Mouse (Mus musculus) embryonic facial prominence, embryonic 10.5 days (tissue): Measurements from ENCODE around the gene Ppm1m. TPM values are rescaled to one million over a fixed set of nuclear protein-coding genes. Genes with fewer than 3 reads are reported as not detected.
A peak's percentile ranks its signal among the peaks of the same experiment; 100 is the strongest.

Experiments
- DNase-seq: peaks from one replicate; pipeline ENCODE4 v3.0.0-alpha.2; 2017; ENCODE audit warnings: low spot score
- H3K27ac ChIP-seq: fragments of 300-500 bp; sonication (generic); replicated peaks from 2 replicates; pipeline ENCODE4 v1.5.1; 2016; ENCODE audit warnings: mild to moderate bottlenecking
- H3K27me3 ChIP-seq: fragments of 300-500 bp; sonication (generic); replicated peaks from 2 replicates; pipeline ENCODE4 v1.6.1; 2016; ENCODE audit warnings: low read depth, mild to moderate bottlenecking; ENCODE audit not compliant: poor library complexity, severe bottlenecking
- H3K36me3 ChIP-seq: fragments of 300-500 bp; sonication (generic); replicated peaks from 2 replicates; pipeline ENCODE4 v1.6.1; 2016; ENCODE audit warnings: mild to moderate bottlenecking, moderate library complexity
- H3K4me1 ChIP-seq: fragments of 300-500 bp; sonication (generic); 2 replicates; pipeline ENCODE4 v1.6.1; 2016
- H3K4me3 ChIP-seq: fragments of 300-500 bp; sonication (generic); 2 replicates; pipeline ENCODE4 v1.5.1; 2016; ENCODE audit warnings: mild to moderate bottlenecking, moderate library complexity
- H3K9me3 ChIP-seq: fragments of 300-500 bp; sonication (generic); 2 replicates; pipeline ENCODE4 v1.6.1; 2016; ENCODE audit warnings: mild to moderate bottlenecking
- WGBS: fragments of 180-500 bp; shearing (Covaris S2); methylation state at CpG from one replicate; pipeline ENCODE4 v1.1.7; 2016; 5-methylcytosine and 5-hydroxymethylcytosine counted together
- polyA plus RNA-seq: library from polyadenylated mRNA; unstranded; fragments of >200 nt; fragmentation: Nextera tagmentation; extraction: Ambion mirVana; gene quantifications from 2 replicates; pipeline ENCODE4 v1.2.1, GENCODE M21; 2016

Gene Ppm1m
- polyA plus RNA-seq, 1 experiment from 2014 or later: 54.1 TPM

DNA sequence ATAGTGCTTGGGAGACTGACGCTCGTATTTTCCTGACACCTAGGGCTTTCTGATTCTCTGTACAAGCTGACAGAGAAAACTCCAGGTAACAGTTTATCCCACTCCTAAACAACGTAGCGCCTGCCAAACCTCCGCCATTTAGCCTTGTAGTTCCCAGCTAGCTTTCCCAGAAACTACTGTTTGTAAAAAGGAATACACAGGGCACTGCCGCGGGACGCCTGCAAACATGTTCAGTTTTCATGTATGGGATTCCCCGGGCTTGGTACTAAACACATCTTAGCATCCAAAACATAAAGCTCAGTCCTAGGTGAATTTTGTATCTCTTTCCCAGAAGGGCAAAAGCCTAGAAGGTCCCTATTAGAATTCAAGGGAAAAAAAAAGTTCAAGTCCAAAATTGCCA, 40.3 kb downstream of the Ppm1m start:
- 83% methylated on average over 9 of the region's 9 CpGs for WGBS
- DNase-seq: no peak
- Histone ChIP-seq H3K27me3 (no peaks in the 10 kb centered on the region; the same call in 1 of the 2 replicates), H3K9me3 (no peaks in the 10 kb centered on the region), H3K36me3 (no peaks in the 10 kb centered on the region), H3K4me3 (peak overlapping the region; percentile 72), H3K4me1 (peaks cover 16% of the 10 kb centered on the region), H3K27ac (no peak overlapping the region)

DNA sequence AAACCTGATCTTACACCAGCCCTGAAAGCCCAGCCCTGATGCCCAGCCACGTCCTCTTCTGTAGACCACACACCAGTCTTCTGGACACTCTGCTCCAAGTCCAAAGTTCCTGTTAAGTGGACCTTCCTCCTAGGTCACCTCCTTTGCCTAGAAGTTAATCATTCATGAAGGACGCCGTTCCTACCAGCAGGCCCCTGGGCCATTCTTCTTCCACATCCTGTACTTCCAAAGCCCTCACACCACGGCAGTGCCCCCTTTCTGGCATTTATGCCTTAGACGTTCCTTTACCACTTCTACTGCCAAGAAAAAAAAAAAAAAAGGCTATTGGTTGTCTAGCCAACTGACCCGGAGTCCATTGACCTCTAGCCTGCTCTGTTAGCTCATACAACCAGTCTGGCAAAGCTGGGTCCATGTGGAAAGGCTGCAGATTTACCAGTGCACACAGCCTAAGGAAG, 41.5 kb downstream of the Ppm1m start, which contains the start of gene Glyctk:
Gene Glyctk (minus strand): TSS at position 102 of the 455 bp plus-strand sequence.
- H3K4me1 ChIP-seq: peaks cover 16% of the 10 kb centered on the region
- H3K27ac ChIP-seq: no peak within 1 kb of the TSS
- WGBS: 89% methylated on average over 6 of the region's 6 CpGs
- DNase-seq: no peak
- no peaks in the 10 kb centered on the region; the same call in 1 of the 2 replicates for H3K27me3 ChIP-seq
- no peaks in the 10 kb centered on the region; the same call in 1 of the 2 replicates for H3K36me3 ChIP-seq
- H3K4me3 ChIP-seq: no peak within 1 kb of the TSS
- no peaks in the 10 kb centered on the region for H3K9me3 ChIP-seq

DNA sequence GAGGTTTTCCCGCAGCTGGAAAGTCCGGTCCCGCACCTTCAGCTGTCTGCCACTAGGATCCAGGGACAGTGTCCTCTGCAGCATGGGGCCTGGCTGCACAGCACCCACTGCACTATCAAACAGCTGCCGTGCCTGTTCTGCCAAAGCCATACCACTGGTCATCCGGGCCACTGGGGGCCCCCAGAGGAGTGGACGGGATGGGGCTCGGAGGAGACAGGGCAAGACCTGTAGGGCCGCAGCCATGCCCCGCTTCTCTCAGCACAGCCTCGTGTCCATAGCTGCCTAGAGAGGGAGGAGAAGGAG, 42.0 kb downstream of the Ppm1m start:
- Histone ChIP-seq H3K9me3 (no peaks in the 10 kb centered on the region), H3K4me3 (no peak overlapping the region), H3K27me3 (no peaks in the 10 kb centered on the region; the same call in 1 of the 2 replicates), H3K27ac (no peak overlapping the region), H3K36me3 (no peaks in the 10 kb centered on the region; the same call in 1 of the 2 replicates), H3K4me1 (peaks cover 16% of the 10 kb centered on the region)
- WGBS: 85% methylated on average over 10 of the region's 10 CpGs
- DNase-seq: no peak

- Histone ChIP-seq H3K27ac (no peak overlapping the region), H3K9me3 (no peaks in the 10 kb centered on the region), H3K4me3 (no peak overlapping the region), H3K36me3 (peaks cover 4% of the 10 kb centered on the region), H3K4me1 (peaks cover 16% of the 10 kb centered on the region), H3K27me3 (no peaks in the 10 kb centered on the region; the same call in 1 of the 2 replicates)
- 79% methylated on average over 21 of the region's 21 CpGs for WGBS
- DNase-seq: no peak
These were observed 42.5 kb downstream of the Ppm1m start for GRCm38 (mm10) chr9:106156921-106157622.

GRCm38 (mm10) chr9:106156419-106156818, 43.1 kb downstream of the Ppm1m start:
- DNase-seq: peak; percentile 72
- WGBS: 64% methylated on average over 5 of the region's 5 CpGs
- peaks cover 16% of the 10 kb centered on the region for H3K4me1 ChIP-seq
- H3K27me3 ChIP-seq: peaks cover under 1% of the 10 kb centered on the region; the same call in 1 of the 2 replicates
- no peak overlapping the region for H3K4me3 ChIP-seq
- H3K27ac ChIP-seq: peak overlapping the region; percentile 37
- H3K36me3 ChIP-seq: peaks cover 7% of the 10 kb centered on the region
- no peaks in the 10 kb centered on the region for H3K9me3 ChIP-seq

GRCm38 (mm10) chr9:106154106-106154505, 45.4 kb downstream of the Ppm1m start:
- WGBS: 88% methylated on average over 9 of the region's 9 CpGs
- H3K4me1 ChIP-seq: peaks cover 11% of the 10 kb centered on the region
- H3K27me3 ChIP-seq: peaks cover 23% of the 10 kb centered on the region
- no peak overlapping the region for H3K27ac ChIP-seq
- H3K4me3 ChIP-seq: no peak overlapping the region
- DNase-seq: no peak
- H3K36me3 ChIP-seq: peaks cover 7% of the 10 kb centered on the region
- H3K9me3 ChIP-seq: no peaks in the 10 kb centered on the region

- 12% methylated on average over 10 of the region's 10 CpGs for WGBS
These were observed 50.2 kb downstream of the Ppm1m start for GRCm38 (mm10) chr9:106149399-106149754.

GRCm38 (mm10) chr9:106148541-106149398, 50.8 kb downstream of the Ppm1m start:
- Histone ChIP-seq H3K27ac (peak overlapping the region; percentile 89), H3K27me3 (peaks cover 57% of the 10 kb centered on the region), H3K4me1 (peaks cover 25% of the 10 kb centered on the region), H3K4me3 (peak overlapping the region; percentile 63), H3K9me3 (no peaks in the 10 kb centered on the region), H3K36me3 (peaks cover 7% of the 10 kb centered on the region)
- 1% methylated on average over 36 of the region's 36 CpGs for WGBS
- peak; percentile 69 for DNase-seq

More at GRCm38 (mm10) chr9:106149399-106149754, 50.2 kb downstream of the Ppm1m start:
- H3K36me3 ChIP-seq: peaks cover 7% of the 10 kb centered on the region
- peaks cover 57% of the 10 kb centered on the region for H3K27me3 ChIP-seq
- peak overlapping the region; percentile 63 for H3K4me3 ChIP-seq
- peak; percentile 15 for DNase-seq
- H3K4me1 ChIP-seq: peaks cover 25% of the 10 kb centered on the region
- no peaks in the 10 kb centered on the region for H3K9me3 ChIP-seq
- peak overlapping the region; percentile 89 for H3K27ac ChIP-seq

DNA sequence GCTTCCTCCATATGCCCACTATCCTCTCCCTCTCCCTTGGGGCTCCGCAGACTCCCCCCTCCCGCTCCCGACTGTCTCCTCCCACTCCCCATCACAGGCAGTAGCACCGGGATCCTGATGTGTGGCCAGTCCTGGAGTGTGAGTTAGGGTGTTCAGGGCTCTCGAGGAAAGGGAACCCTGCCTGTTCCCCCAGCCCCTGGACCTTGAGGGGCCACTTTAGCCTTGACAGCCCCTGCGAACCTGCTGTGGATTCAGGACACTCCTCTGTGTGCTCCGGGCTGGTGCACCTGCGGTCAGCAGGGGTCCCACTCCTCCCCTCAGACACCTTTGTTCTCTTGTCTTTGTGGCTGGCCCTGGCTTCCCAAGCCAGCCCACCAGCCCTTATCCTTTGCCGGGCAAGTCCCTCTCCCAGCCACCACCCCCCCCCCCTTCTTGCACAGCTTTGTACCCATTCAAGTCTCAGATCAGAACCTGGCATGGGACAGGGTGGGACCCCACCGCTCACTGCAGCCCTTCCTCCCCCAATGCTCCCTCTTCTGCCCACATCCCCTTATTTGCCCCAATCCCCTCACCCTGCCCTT, 51.6 kb downstream of the Ppm1m start:
- peak overlapping the region; percentile 89 for H3K27ac ChIP-seq
- WGBS: 5% methylated on average over 10 of the region's 10 CpGs
- DNase-seq: peak; percentile 48
- peaks cover 7% of the 10 kb centered on the region for H3K36me3 ChIP-seq
- H3K4me3 ChIP-seq: peak overlapping the region; percentile 63
- H3K4me1 ChIP-seq: peaks cover 25% of the 10 kb centered on the region
- peaks cover 57% of the 10 kb centered on the region for H3K27me3 ChIP-seq
- H3K9me3 ChIP-seq: no peaks in the 10 kb centered on the region

GRCm38 (mm10) chr9:106147281-106147680, 52.3 kb downstream of the Ppm1m start:
- no peaks in the 10 kb centered on the region for H3K9me3 ChIP-seq
- peak overlapping the region; percentile 89 for H3K27ac ChIP-seq
- WGBS: 29% methylated on average over 5 of the region's 5 CpGs
- H3K36me3 ChIP-seq: peaks cover 5% of the 10 kb centered on the region
- DNase-seq: no peak
- peaks cover 25% of the 10 kb centered on the region for H3K4me1 ChIP-seq
- peaks cover 57% of the 10 kb centered on the region for H3K27me3 ChIP-seq
- peak overlapping the region; percentile 63 for H3K4me3 ChIP-seq

GRCm38 (mm10) chr9:106145582-106145981, 54.0 kb downstream of the Ppm1m start:
- peaks cover 37% of the 10 kb centered on the region for H3K4me1 ChIP-seq
- WGBS: 86% methylated on average over 2 of the region's 2 CpGs
- no peak for DNase-seq
- H3K27me3 ChIP-seq: peaks cover 48% of the 10 kb centered on the region
- H3K9me3 ChIP-seq: no peaks in the 10 kb centered on the region
- H3K4me3 ChIP-seq: no peak overlapping the region
- H3K36me3 ChIP-seq: no peaks in the 10 kb centered on the region
- H3K27ac ChIP-seq: no peak overlapping the region
